Mouse (Mus musculus): ENCODE results near the gene Zfp322a. TPM values are rescaled to one million over a fixed set of nuclear protein-coding genes. Genes with fewer than 3 reads are reported as not detected.
A peak's percentile ranks its signal among the peaks of the same experiment; 100 is the strongest.

Gene Zfp322a
- polyA plus RNA-seq, 1 experiment from 2014 or later, result 48.8 TPM

GRCm38 (mm10) chr13:23307069-23307814, 61.8 kb downstream of the Zfp322a start:
- Histone ChIP-seq H3K4me1 (replicated peaks; ENCODE audit: control insufficient read depth, insufficient read depth, low read length) (no peaks in the 10 kb centered on the region), H3K36me3 (replicated peaks; ENCODE audit: control insufficient read depth, insufficient read depth) (no peaks in the 10 kb centered on the region), H3K4me3 (replicated peaks; ENCODE audit: low read length) (peak overlapping the region; percentile 20), H3K9me3 (ENCODE audit: control insufficient read depth, low read length) (no peaks in the 10 kb centered on the region), H3K4me2 (replicated peaks) (peak overlapping the region; percentile 39), H3K27ac (no peak overlapping the region), H3K9ac (no peak overlapping the region), H3K27me3 (ENCODE audit: control insufficient read depth, insufficient read depth, low read length) (peaks cover 62% of the 10 kb centered on the region)
- DNase-seq (ENCODE audit: low spot score), result peak; percentile 66
- ATAC-seq (ENCODE audit: low FRiP score), result no peak
- WGBS, result 4% methylated on average over 24 of the region's 24 CpGs

- Histone ChIP-seq H3K4me1 (replicated peaks; ENCODE audit: control insufficient read depth, insufficient read depth, low read length) (no peaks in the 10 kb centered on the region), H3K4me3 (replicated peaks; ENCODE audit: low read length) (peak overlapping the region; percentile 20), H3K27ac (no peak overlapping the region), H3K9me3 (ENCODE audit: control insufficient read depth, low read length) (no peaks in the 10 kb centered on the region), H3K27me3 (ENCODE audit: control insufficient read depth, insufficient read depth, low read length) (peaks cover 60% of the 10 kb centered on the region), H3K4me2 (replicated peaks) (peak overlapping the region; percentile 39), H3K36me3 (replicated peaks; ENCODE audit: control insufficient read depth, insufficient read depth) (no peaks in the 10 kb centered on the region), H3K9ac (no peak overlapping the region)
- ATAC-seq (ENCODE audit: low FRiP score) (no peak), DNase-seq (ENCODE audit: low spot score) (no peak)
- 9% methylated on average over 10 of the region's 10 CpGs for WGBS
Measured at GRCm38 (mm10) chr13:23306707-23307068, 62.3 kb downstream of the Zfp322a start.

Other genes starting within 250 kb of the Zfp322a start
- gene Vmn1r218, start 236.1 kb downstream of the Zfp322a start, polyA plus RNA-seq (2014; fragmentation: Nextera tagmentation; extraction: Ambion mirVana), result not detected in 2 replicates
- not detected in 2 replicates for gene Vmn1r219, start 209.9 kb downstream of the Zfp322a start, polyA plus RNA-seq (2014; fragmentation: Nextera tagmentation; extraction: Ambion mirVana)
- not detected in 2 replicates for gene Vmn1r220, start 181.2 kb downstream of the Zfp322a start, polyA plus RNA-seq (2014; fragmentation: Nextera tagmentation; extraction: Ambion mirVana)
- not detected in 2 replicates for gene Vmn1r221, start 155.1 kb downstream of the Zfp322a start, polyA plus RNA-seq (2014; fragmentation: Nextera tagmentation; extraction: Ambion mirVana)
- not detected in 2 replicates for gene Vmn1r222, start 133.3 kb downstream of the Zfp322a start, polyA plus RNA-seq (2014; fragmentation: Nextera tagmentation; extraction: Ambion mirVana)
- not detected in 2 replicates for gene Vmn1r223, start 122.1 kb downstream of the Zfp322a start, polyA plus RNA-seq (2014; fragmentation: Nextera tagmentation; extraction: Ambion mirVana)
- 8.5 and 8.9 TPM in 2 replicates for gene Abt1, start 54.7 kb upstream of the Zfp322a start, polyA plus RNA-seq (2014; fragmentation: Nextera tagmentation; extraction: Ambion mirVana)
- gene Btn1a1, start 96.7 kb upstream of the Zfp322a start, polyA plus RNA-seq (2014; fragmentation: Nextera tagmentation; extraction: Ambion mirVana), result 0.05 TPM in 1 of 2 replicates, not detected in the other
- gene Btn2a2, start 119.6 kb upstream of the Zfp322a start, polyA plus RNA-seq (2014; fragmentation: Nextera tagmentation; extraction: Ambion mirVana), result 0.21 TPM in 1 of 2 replicates, not detected in the other
- 3.2 and 3.3 TPM in 2 replicates for gene Hist1h4h, start 161.8 kb upstream of the Zfp322a start, polyA plus RNA-seq (2014; fragmentation: Nextera tagmentation; extraction: Ambion mirVana)
- gene Hist1h2af, start 164.7 kb upstream of the Zfp322a start, polyA plus RNA-seq (2014; fragmentation: Nextera tagmentation; extraction: Ambion mirVana), result 0.81 and 3.3 TPM in 2 replicates
- 1.2 TPM in 1 of 2 replicates, not detected in the other for gene Hist1h3g, start 166.2 kb upstream of the Zfp322a start, polyA plus RNA-seq (2014; fragmentation: Nextera tagmentation; extraction: Ambion mirVana)
- gene Hist1h2bh, start 174.2 kb upstream of the Zfp322a start, polyA plus RNA-seq (2014; fragmentation: Nextera tagmentation; extraction: Ambion mirVana), result 0.22 TPM in 1 of 2 replicates, not detected in the other
- 0.28 and 0.29 TPM in 2 replicates for gene Hist1h3f, start 174.8 kb upstream of the Zfp322a start, polyA plus RNA-seq (2014; fragmentation: Nextera tagmentation; extraction: Ambion mirVana)
- gene Hist1h4f, start 182.4 kb upstream of the Zfp322a start, polyA plus RNA-seq (2014; fragmentation: Nextera tagmentation; extraction: Ambion mirVana), result not detected in 2 replicates
- gene Hist1h1d, start 184.1 kb upstream of the Zfp322a start, polyA plus RNA-seq (2014; fragmentation: Nextera tagmentation; extraction: Ambion mirVana), result 0.12 and 0.17 TPM in 2 replicates
- 1.5 and 3.1 TPM in 2 replicates for gene Hist1h3e, start 193.2 kb upstream of the Zfp322a start, polyA plus RNA-seq (2014; fragmentation: Nextera tagmentation; extraction: Ambion mirVana)
- 21.8 and 22.5 TPM in 2 replicates for gene Hist1h2ae, start 202.0 kb upstream of the Zfp322a start, polyA plus RNA-seq (2014; fragmentation: Nextera tagmentation; extraction: Ambion mirVana)
- 0.94 and 2.3 TPM in 2 replicates for gene Hist1h2bg, start 202.2 kb upstream of the Zfp322a start, polyA plus RNA-seq (2014; fragmentation: Nextera tagmentation; extraction: Ambion mirVana)
- 0.91 and 1.8 TPM in 2 replicates for gene Hist1h2bf, start 205.0 kb upstream of the Zfp322a start, polyA plus RNA-seq (2014; fragmentation: Nextera tagmentation; extraction: Ambion mirVana)
- gene Hist1h2ad, start 205.2 kb upstream of the Zfp322a start, polyA plus RNA-seq (2014; fragmentation: Nextera tagmentation; extraction: Ambion mirVana), result 0.77 TPM in 1 of 2 replicates, not detected in the other
- gene Hist1h3d, start 206.6 kb upstream of the Zfp322a start, polyA plus RNA-seq (2014; fragmentation: Nextera tagmentation; extraction: Ambion mirVana), result 1.4 and 2.2 TPM in 2 replicates
- gene Hist1h4d, start 212.4 kb upstream of the Zfp322a start, polyA plus RNA-seq (2014; fragmentation: Nextera tagmentation; extraction: Ambion mirVana), result 29.1 and 37.2 TPM in 2 replicates

Measured in hindbrain, embryonic 14.5 days (tissue).